Mouse (Mus musculus): Measurements from ENCODE around the gene Parp11.

GRCm38 (mm10) chr6:127449531-127450422 is 3.1 kb downstream of the Parp11 start:
- TF ChIP-seq CTCF (conservative IDR thresholded peaks at IDR 0.05; ENCODE audit: insufficient read depth, insufficient read length, low read depth, low read length) (no peak), POLR2A (IDR thresholded peaks at IDR 0.05; ENCODE audit: low read depth, low read length) (no peak)

Measured in kidney, adult 2 months (tissue).